Mouse (Mus musculus): ENCODE measurements around the gene Iqcf4. TPM values are rescaled to one million over a fixed set of nuclear protein-coding genes. Genes with fewer than 3 reads are reported as not detected.

Gene Iqcf4
- total RNA-seq, 2 experiments from 2014 or later = not detected

- DNase-seq (ENCODE audit: low spot score in 2 of 2) = no peak
Observed at GRCm38 (mm10) chr9:106519433-106519832, 51.4 kb downstream of the Iqcf4 start.

Other genes with a start within 250 kb of the Iqcf4 start
- 100 to 1,000 TPM; 106 to 111 TPM for gene Dusp7, start 202.4 kb downstream of the Iqcf4 start, total RNA-seq (2021)
- 100 to 1,000 TPM; 275 to 295 TPM for gene Rpl29, start 141.5 kb downstream of the Iqcf4 start, total RNA-seq (2021)
- 10 to 100 TPM; 15.6 to 19.4 TPM for gene Acy1, start 132.7 kb downstream of the Iqcf4 start, total RNA-seq (2021)
- 10 to 100 TPM; 12.5 to 12.7 TPM for gene Abhd14b, start 123.5 kb downstream of the Iqcf4 start, total RNA-seq (2021)
- gene Abhd14a, start 123.3 kb downstream of the Iqcf4 start, total RNA-seq (2021) = 10 to 100 TPM; 35.3 to 36.5 TPM
- 100 to 1,000 TPM; 207 to 212 TPM for gene Pcbp4, start 117.7 kb downstream of the Iqcf4 start, total RNA-seq (2021)
- gene Gpr62, start 105.1 kb downstream of the Iqcf4 start, total RNA-seq (2021) = 1 to 10 TPM; 9.0 to 9.6 TPM
- 10 to 100 TPM; 29.3 to 38.7 TPM for gene Rrp9, start 95.0 kb downstream of the Iqcf4 start, total RNA-seq (2021)
- 1 to 10 TPM; 5.2 to 5.5 TPM for gene Parp3, start 94.0 kb downstream of the Iqcf4 start, total RNA-seq (2021)
- gene Iqcf1, start 71.0 kb downstream of the Iqcf4 start, total RNA-seq (2021) = not detected
- gene Iqcf5, start 56.4 kb downstream of the Iqcf4 start, total RNA-seq (2021) = not detected
- gene Iqcf3, start 9.4 kb downstream of the Iqcf4 start, total RNA-seq (2021) = not detected
- gene Iqcf6, start 55.6 kb upstream of the Iqcf4 start, total RNA-seq (2021) = not detected
- 10 to 100 TPM; 50.5 to 52.2 TPM for gene Grm2, start 85.1 kb upstream of the Iqcf4 start, total RNA-seq (2021)
- 100 to 1,000 TPM in 1 of 2 experiments, 10 to 100 TPM in 1; 99.4 to 103 TPM for gene Tex264, start 114.9 kb upstream of the Iqcf4 start, total RNA-seq (2021)
- 10 to 100 TPM; 15.7 to 16.6 TPM for gene Rad54l2, start 218.2 kb upstream of the Iqcf4 start, total RNA-seq (2021)